Mouse (Mus musculus) gastrocnemius, postnatal 10 days (tissue): Measurements from ENCODE around the gene Carf. TPM values are rescaled to one million over a fixed set of nuclear protein-coding genes. Genes with fewer than 3 reads are reported as not detected.

ENCODE experiments used
- DNase-seq: peaks from one replicate; pipeline ENCODE4 v3.0.0; 2021; ENCODE audit warnings: mixed read lengths
- total RNA-seq, 2 experiments: library from RNA; stranded (reverse); gene quantifications; 2 replicates each; pipeline ENCODE4 v1.2.3; 2021

Carf gene
- total RNA-seq, 2 experiments from 2014 or later = 7.7 to 11.6 TPM

DNA sequence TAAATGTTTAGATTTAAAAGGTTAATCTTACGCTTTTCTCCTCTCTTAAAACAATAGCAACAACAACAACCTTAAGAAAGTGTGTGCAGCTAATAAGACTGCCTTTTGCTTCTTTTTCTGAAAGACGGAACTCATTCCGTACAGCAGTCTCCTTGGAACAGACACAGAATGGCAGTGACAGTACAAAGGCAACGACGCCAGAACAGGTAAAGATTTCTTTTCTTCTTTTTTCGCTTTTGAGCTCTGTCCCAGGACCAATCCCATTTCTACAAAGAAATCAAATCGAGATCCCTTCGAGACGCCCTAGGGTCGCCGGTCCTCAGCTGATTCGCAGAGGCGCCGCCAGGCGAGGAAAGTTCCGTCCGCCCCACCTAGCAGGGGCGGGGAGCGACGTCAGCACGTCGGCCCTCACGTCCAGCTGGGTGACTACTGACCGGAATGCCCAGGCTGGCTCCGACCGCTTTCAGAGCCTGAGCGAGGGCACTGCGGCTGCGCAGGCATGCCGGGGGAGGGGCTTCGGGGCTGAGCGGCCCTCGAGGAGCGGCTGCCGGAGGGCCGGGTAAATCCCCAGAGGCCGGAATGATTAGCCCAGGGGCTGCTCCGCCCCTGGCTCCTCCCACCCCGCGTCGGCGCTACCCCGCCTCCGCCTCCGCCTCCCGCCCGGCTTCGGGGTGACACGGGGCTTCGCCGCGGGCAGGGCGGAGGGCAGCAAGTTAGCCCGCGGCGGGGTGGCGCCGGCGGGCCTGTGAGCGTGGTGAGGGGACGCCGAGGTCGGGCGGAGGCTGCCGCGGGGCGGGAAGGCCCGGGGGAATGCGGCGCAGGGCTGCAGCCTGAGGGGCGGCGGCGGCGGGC is 82.1 kb downstream of the Carf start, which contains the start of gene Nbeal1:
Nbeal1 (plus strand) TSS at position 668 of the 852 bp plus-strand sequence.
- DNase-seq = peak; percentile 99

DNA sequence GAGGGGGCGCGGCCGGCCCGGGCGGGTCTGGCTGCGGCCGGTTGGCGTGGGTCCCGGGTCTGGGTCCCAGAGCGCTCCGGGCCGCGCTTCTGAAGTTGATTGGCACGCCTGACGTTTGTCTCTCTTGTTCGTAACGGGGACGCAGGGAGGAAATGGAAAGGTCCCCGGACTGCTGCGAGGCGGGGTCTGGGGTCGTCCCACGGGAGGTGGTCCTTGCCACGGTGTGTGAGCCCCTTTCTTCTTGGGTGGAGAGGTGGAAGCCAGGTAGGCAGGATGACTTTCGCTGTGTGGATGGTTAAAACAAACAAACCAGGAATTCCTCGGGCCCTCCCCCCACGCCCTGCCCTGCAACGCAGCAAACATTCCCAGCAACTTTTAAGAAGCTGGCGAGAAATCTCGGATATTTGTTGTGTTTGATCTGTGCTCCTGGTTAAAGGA is 82.8 kb downstream of the Carf start:
- peak; percentile 83 for DNase-seq

DNA sequence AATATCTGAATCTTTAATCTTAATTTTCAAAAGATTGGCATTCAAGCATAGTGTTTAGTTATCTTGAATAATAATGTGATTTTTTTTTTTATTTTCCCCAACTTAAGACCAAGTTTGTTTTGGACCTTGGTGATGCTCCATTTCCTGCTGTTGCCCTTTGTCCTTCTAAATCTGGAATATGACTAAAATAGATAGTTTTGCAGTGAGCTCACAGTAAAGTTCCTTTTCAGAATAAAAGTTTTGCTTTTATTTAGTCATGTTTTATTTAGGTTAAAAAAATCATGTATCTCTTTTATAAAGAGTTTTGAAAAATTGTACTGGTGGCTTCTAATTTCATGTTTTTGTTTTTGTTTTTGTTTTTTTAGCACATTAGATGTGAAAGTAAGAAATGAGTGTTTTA is 90.4 kb downstream of the Carf start:
- DNase-seq = no peak

DNA sequence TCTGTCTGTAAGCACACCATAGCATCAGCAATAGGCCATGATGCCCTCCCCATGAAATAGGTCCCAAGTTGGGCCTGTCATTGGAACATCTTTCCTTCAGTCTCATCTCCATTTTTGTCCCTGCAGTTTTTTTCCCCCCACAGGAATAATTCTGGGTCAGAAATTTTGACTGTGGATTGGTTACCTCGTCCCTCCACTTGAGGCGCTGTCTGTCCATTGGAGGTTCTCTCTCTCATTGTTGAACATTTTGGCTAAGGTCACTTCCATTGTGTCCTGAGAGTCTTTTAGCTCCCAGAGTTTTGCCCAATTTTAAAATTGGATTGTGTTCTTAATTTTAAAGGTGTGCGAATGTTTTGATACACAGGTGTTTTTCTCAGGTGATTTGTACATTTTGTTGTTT is 98.8 kb downstream of the Carf start:
- no peak for DNase-seq

DNA sequence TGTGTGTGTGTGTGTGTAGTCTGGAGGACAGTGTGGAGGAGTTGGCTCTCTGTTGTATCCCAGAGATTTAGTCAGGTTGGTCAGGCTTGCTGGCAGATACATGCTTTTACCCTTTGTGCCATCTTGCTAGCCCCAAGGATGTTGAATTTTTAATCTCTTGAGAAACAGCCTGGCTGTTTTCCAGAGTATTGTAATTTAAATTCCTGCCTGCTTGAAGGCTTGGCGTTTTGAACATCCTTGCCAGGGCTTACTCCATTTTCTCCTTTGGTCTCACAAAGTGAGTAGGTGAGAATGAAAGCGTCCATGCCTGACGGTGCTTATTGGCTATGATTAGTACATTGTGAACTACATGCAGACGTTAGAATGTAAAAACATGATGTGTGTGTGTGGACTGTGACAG is 101.0 kb downstream of the Carf start:
- DNase-seq = no peak

Other genes starting within 250 kb of the Carf start
- 1 to 10 TPM; 7.9 to 8.8 TPM for gene Fam117b, start 185.2 kb upstream of the Carf start, total RNA-seq
- under 1 TPM; 0.35 to 0.72 TPM for gene Ica1l, start 55.1 kb upstream of the Carf start, total RNA-seq
- gene Wdr12, start 398 bp downstream of the Carf start, total RNA-seq = 10 to 100 TPM; 13.4 to 14.2 TPM
- gene Nbeal1, start 82.4 kb downstream of the Carf start, total RNA-seq = 10 to 100 TPM; 22.4 to 32.3 TPM
- 10 to 100 TPM; 12.5 to 18.5 TPM for gene Cyp20a1, start 245.1 kb downstream of the Carf start, total RNA-seq